Mouse (Mus musculus) cortical plate, adult 2 months (tissue): ENCODE results near the gene BC016579.

ENCODE experiments used
- CTCF ChIP-seq: fragments of 200-500 bp; IDR thresholded peaks from 2 replicates; pipeline ENCODE4 v1.5.1; 2011; ENCODE audit warnings: mild to moderate bottlenecking, control low read depth, low read length; ENCODE audit not compliant: insufficient read depth; ENCODE audit errors: extremely low read depth
- POLR2A ChIP-seq: fragments of 200-500 bp; IDR thresholded peaks from 2 replicates; pipeline ENCODE4 v1.6.1; 2011; ENCODE audit warnings: mild to moderate bottlenecking, low read length, control low read depth; ENCODE audit not compliant: insufficient read depth; ENCODE audit errors: extremely low read depth

- TF ChIP-seq POLR2A = no peak
- no peak for TF ChIP-seq CTCF
Measured at GRCm38 (mm10) chr16:45641301-45641700, 12.6 kb downstream of the BC016579 start.
